Mouse (Mus musculus): ENCODE data around the gene Gm47791.

The Gm47791 gene

GRCm38 (mm10) chr1:82771022-82771586 is at the start of gene Gm47791:
TSS of gene Gm47791 (minus strand) at chr1:82771243.
- DNase-seq (ENCODE audit: low spot score), result no peak

- no peak for DNase-seq (ENCODE audit: low spot score)
These were observed 49.7 kb upstream of the Gm47791 start for GRCm38 (mm10) chr1:82820626-82821186.

GRCm38 (mm10) chr1:82820179-82820578 is 49.1 kb upstream of the Gm47791 start:
- peak; percentile 76 for DNase-seq (ENCODE audit: low spot score)

- DNase-seq (ENCODE audit: low spot score), result no peak
These were observed 48.3 kb upstream of the Gm47791 start for GRCm38 (mm10) chr1:82819366-82819765.

GRCm38 (mm10) chr1:82815941-82816716 is 45.1 kb upstream of the Gm47791 start:
- DNase-seq (ENCODE audit: low spot score), result peak; percentile 91

GRCm38 (mm10) chr1:82811766-82812165 is 40.7 kb upstream of the Gm47791 start:
- no peak for DNase-seq (ENCODE audit: low spot score)

GRCm38 (mm10) chr1:82808564-82808963 is 37.5 kb upstream of the Gm47791 start:
- DNase-seq (ENCODE audit: low spot score), result no peak

DNA sequence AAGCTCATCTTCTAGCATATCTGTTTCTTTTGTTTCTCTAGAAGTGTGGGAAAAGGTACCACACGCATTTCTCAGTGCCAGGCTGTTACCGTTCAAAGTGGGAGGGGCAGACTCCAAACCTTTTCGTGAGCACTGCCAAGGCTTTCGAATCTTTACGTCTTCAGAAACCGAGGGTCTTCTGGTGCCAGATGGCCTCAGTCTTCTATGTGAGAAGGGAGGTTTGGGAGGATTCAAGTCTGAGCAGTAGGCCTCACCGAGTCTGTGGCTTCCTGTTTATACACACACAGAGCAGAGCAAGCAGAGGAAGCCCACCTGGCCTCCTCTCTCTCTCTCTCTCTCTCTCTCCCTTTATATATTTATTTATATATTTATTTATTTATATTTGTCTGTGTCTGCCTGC is 36.2 kb upstream of the Gm47791 start:
- no peak for DNase-seq (ENCODE audit: low spot score)

GRCm38 (mm10) chr1:82806391-82806790 is 35.3 kb upstream of the Gm47791 start:
- no peak for DNase-seq (ENCODE audit: low spot score)

- DNase-seq (ENCODE audit: low spot score), result no peak
These were observed 33.0 kb upstream of the Gm47791 start for GRCm38 (mm10) chr1:82804059-82804458.

GRCm38 (mm10) chr1:82803608-82804007 is 32.6 kb upstream of the Gm47791 start:
- peak; percentile 81 for DNase-seq (ENCODE audit: low spot score)

DNA sequence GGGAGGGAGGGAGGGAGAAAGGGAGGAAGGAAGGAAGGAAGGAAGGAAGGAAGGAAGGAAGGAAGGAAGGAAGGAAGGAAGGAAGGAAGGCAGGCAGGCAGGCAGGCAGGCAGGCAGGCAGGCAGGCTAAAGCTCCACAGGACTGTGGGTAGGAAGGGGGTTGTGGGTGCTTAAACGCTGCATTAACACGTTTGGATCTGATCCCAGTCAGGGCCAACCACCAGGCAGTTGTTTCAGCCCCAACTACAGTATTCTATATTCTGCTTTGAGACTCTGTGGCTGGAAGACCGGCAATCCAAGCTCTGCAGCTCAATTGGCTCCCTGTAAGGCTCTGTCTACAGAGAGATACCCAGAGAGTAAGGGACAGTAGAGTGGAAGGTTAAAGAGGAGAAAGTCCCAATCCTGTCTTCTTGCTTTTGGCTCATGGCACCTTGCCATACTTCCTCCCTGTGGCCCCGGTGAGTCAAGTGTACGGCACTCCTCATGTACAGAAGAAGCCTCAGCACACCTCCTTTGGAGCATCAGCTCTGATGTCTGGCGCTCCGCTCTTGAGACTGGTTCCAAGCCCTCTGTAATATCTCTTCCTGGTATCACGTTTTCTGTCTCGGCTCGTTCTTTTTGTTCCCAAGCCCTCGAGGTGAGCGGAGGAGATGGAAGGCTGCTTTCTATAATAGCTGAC is 30.2 kb upstream of the Gm47791 start:
- DNase-seq (ENCODE audit: low spot score), result no peak

DNA sequence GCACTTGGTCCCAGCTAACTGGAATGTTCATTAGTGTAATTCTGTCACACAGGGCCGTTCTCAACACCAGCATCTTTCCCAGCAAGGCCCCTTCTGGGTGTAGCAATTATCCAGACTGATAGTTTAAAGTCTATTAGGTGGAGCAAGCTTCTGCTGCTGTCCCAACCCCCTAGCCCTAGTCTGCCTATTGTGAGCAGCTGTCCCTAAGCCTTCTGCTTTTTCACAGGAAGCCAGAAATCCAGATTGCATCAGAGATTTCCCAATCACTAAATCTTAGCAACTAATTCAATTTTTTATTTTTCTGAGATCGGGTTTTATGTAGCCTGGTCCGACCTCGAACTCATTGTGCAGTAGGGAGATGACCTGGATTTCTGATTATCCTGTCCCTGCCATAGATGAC is 27.9 kb upstream of the Gm47791 start:
- no peak for DNase-seq (ENCODE audit: low spot score)

GRCm38 (mm10) chr1:82798304-82798703 is 27.3 kb upstream of the Gm47791 start:
- no peak for DNase-seq (ENCODE audit: low spot score)

DNA sequence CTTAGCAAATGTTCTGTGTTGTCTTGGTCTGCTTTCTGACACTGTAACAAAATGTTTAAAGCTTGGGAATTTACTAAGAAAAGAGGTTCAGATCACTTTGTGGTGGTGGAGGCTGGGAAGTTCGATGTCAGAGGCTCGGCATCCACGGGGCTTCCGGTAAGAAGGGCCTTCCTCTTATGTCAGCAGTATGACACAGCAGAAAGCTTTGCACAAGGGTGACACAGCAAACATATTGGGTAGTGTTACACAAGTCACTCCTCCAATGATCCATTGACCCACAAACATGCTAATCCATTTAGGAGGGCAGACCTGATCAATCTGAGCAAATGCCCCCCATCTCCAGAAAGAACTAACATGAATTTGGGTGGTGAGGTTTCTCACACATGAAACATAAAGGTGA is 26.0 kb upstream of the Gm47791 start:
- DNase-seq (ENCODE audit: low spot score), result no peak

- no peak for DNase-seq (ENCODE audit: low spot score)
These were observed 24.8 kb upstream of the Gm47791 start for GRCm38 (mm10) chr1:82795702-82796443.

DNA sequence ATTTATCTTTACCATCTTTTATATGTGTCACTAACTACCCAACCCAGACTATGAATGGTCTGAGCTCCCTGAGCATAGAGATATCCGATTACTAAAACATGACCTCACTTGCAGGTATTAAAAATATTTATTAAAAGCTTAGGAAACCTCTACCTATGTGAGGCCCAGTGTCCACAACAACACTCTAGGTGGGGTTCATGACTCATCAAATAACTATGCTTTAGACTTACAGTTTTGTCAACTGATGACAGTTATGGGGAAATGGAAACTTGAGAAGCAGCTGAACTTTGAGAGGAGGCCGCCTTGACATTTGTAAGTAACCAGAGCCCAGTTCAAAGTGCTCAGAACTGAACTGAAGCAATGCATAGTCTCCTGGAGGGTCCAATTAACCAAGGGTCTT is 24.2 kb upstream of the Gm47791 start:
- DNase-seq (ENCODE audit: low spot score), result no peak

DNA sequence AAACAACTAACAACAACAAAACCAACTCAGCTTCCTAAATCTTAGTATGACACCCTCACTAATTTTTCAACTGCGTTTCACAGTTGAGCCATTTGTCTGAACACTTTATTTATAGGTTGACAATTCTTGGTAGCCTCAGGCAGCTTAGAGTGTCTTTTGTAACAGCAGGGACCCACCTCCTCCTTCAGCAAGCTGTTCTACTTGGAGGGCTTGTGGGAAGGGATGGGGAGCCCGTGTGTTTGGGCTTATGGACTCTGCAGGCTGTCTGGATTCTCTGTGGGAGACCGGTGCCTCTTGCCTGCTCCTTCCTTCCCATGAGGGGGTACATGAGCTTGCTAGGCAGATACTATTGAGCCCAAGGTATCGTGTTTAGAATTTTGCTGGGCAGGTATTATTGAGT is 22.9 kb upstream of the Gm47791 start:
- DNase-seq (ENCODE audit: low spot score), result no peak

GRCm38 (mm10) chr1:82793110-82793509 is 22.1 kb upstream of the Gm47791 start:
- no peak for DNase-seq (ENCODE audit: low spot score)

DNA sequence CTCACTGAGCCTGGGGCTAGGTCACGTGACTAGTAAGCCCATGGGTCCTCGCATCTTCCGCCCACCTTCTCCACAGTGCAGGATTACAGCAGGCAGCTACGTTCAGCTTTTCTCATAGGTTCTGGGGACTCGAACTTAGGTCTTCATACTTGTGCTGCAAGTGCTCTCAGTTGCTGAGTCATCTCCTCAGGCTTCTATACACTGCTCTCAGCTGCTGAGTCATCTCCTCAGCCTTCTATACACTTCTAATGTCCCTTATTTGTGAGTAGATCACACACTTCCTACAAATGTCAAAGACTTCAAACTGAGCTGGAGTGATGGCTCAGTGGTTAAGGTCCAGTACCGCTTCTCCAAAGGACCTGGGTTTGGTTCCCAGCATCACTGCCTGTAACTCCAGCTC is 21.2 kb upstream of the Gm47791 start:
- peak; percentile 34 for DNase-seq (ENCODE audit: low spot score)

DNA sequence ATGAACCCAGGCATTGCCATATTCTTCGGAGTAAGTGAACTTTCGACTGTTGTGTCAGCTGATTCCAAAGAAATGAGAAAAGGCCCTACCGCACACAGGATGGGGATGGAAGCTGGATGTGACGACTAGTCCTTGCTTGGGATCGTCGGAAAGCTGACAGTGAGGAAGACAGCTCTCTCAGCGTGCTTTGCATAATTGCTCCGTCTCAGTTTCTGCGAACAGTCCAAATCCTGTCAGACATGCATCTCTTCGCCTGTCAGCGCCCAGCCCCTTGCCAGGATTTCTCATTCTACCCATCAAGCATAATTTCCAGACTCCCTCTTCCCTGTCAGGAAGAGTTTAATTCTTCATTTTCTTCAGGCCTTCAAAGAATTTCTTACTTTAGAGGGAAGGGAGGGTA is 20.1 kb upstream of the Gm47791 start:
- DNase-seq (ENCODE audit: low spot score), result no peak

DNA sequence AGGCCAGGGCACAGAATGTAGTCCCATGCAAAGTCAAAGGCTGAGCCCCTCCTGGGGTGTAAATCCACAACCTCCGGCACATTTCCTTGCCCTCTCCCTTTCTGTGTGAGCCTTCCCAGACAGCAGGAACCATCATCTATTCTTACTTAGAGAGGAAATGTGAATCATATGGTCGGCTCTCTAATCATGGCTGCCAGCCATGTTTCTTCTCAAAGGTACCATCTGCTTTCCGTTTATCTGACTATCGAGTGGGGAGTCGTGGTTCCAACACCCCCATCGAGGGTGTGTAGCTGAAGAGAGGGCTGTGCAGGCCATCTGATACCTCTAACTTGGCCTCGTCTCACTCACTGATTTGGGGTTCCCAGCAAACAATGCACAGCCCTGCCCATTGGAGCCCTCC is 17.0 kb upstream of the Gm47791 start:
- DNase-seq (ENCODE audit: low spot score), result no peak

Data from c-Kit-positive CD71-positive TER-119-positive erythroid progenitor cells, embryonic 14.5 days (primary cell).